Mouse (Mus musculus) erythroblast, embryonic 14.5 days (primary cell): Measurements from ENCODE around the gene Dnajb13. TPM values are rescaled to one million over a fixed set of nuclear protein-coding genes. Genes with fewer than 3 reads are reported as not detected.
A peak's percentile ranks its signal among the peaks of the same experiment; 100 is the strongest.

Source experiments
- H3K27me3 ChIP-seq: 2 replicates; pipeline ENCODE4 v1.6.1; 2012; ENCODE audit warnings: inconsistent platforms; ENCODE audit not compliant: control insufficient read depth
- H3K36me3 ChIP-seq: 2 replicates; pipeline ENCODE4 v1.6.1; 2012; ENCODE audit warnings: mild to moderate bottlenecking, inconsistent platforms; ENCODE audit not compliant: control insufficient read depth
- H3K4me1 ChIP-seq: 2 replicates; pipeline ENCODE4 v1.6.1; 2012; ENCODE audit warnings: inconsistent platforms; ENCODE audit not compliant: control insufficient read depth
- H3K4me3 ChIP-seq: replicated peaks from 2 replicates; pipeline ENCODE3; 2012; ENCODE audit warnings: moderate library complexity, mild to moderate bottlenecking, inconsistent platforms
- H3K9me3 ChIP-seq: 2 replicates; pipeline ENCODE4 v1.6.1; 2012; ENCODE audit warnings: low read length, inconsistent platforms, mixed read lengths; ENCODE audit not compliant: control insufficient read depth
- GATA1 ChIP-seq: IDR thresholded peaks from 2 replicates; pipeline ENCODE4 v1.6.1; 2012; ENCODE audit warnings: low read length, inconsistent platforms, mixed read lengths
- TAL1 ChIP-seq: IDR thresholded peaks from 3 replicates; pipeline ENCODE4 v1.6.1; 2012; ENCODE audit warnings: low read length, inconsistent platforms, mixed read lengths
- polyA plus RNA-seq: library from polyadenylated mRNA; stranded (reverse); fragments of >175 nt; gene quantifications from 2 replicates; pipeline ENCODE4 v1.2.3, GENCODE M21; 2012

The Dnajb13 gene
- polyA plus RNA-seq, 1 experiment: not detected

DNA sequence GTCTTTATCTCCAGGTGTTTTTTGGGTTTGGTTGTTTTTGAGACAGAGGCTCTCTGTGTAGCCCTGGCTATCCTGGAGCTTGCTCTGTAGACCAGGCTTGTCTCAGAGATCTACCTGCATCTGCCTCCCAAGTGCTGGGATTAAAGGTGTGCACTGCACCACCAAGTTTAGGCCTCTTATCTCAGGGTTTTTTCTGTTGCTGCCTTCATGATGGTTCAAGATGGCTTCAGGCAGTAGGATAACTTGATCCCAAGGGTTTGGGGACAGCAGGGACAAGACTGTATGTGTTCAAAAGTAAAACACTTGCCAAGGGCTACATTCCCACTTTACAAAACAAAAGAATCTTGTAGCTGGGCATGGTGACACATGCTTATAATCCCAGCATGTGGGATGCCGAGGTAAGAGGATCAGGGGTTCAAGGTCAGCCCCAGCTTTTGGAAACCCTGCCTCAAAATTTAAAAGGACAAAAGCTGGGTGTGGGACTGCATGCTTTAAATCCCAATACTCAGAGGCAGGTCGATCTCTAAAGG, 12.9 kb downstream of the Dnajb13 start:
- Histone ChIP-seq H3K4me1 (peaks cover 91% of the 10 kb centered on the region), H3K9me3 (no peaks in the 10 kb centered on the region), H3K36me3 (peaks cover 43% of the 10 kb centered on the region), H3K4me3 (no peak overlapping the region), H3K27me3 (no peaks in the 10 kb centered on the region; the same call in 1 of the 2 replicates)
- no peak for TF ChIP-seq TAL1
- no peak for TF ChIP-seq GATA1

DNA sequence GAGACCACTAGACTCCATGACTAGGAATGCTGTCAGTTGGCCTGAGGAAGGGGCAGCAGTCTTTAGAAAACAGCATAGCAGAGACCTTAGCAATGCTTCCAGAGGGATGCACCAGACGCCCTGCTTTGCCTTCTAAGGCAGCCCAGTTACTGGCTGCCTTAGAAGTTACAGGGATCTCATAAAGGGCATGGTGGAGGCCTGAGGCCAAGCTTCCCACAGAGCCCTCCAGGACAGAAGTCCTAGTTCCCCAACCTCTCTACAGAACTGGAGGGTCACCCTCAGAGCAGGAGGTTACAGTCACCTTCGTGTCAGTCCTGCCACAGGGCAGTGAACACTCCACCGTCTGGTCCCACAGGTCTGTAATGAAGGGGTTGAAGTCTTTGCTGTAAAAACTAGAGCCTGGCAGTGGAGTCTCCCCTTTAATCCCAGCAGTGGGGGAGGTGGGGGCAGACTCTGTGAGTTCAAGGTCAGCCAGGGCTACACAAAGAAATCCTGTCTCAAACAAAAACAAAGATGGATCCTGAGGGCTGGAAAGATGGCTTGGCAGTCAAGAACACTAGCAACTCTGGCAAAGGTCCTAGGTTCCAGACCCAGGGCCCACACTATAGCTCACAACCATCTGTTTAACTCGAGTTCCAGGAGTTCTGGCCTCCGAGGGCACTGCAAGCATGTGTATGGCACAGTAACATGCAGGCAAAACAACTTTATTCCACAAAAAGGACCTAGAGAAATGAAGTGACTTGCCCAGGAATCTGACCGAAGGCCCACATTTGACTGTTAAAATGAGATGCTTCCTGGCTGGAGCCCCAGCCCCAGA, 13.5 kb downstream of the Dnajb13 start:
- Histone ChIP-seq H3K4me1 (peaks cover 93% of the 10 kb centered on the region), H3K4me3 (no peak overlapping the region), H3K9me3 (no peaks in the 10 kb centered on the region), H3K27me3 (no peaks in the 10 kb centered on the region; the same call in 1 of the 2 replicates), H3K36me3 (peaks cover 50% of the 10 kb centered on the region)
- TF ChIP-seq TAL1 (no peak), GATA1 (no peak)

- H3K36me3 ChIP-seq: peaks cover 58% of the 10 kb centered on the region
- TF ChIP-seq TAL1: no peak
- TF ChIP-seq GATA1: no peak
- peaks cover 95% of the 10 kb centered on the region for H3K4me1 ChIP-seq
- H3K27me3 ChIP-seq: no peaks in the 10 kb centered on the region; the same call in 1 of the 2 replicates
- no peaks in the 10 kb centered on the region for H3K9me3 ChIP-seq
- no peak overlapping the region for H3K4me3 ChIP-seq
Measured at GRCm38 (mm10) chr7:100500276-100500977, 14.3 kb downstream of the Dnajb13 start.

GRCm38 (mm10) chr7:100499465-100499864, 15.3 kb downstream of the Dnajb13 start:
- no peak overlapping the region for H3K4me3 ChIP-seq
- H3K27me3 ChIP-seq: no peaks in the 10 kb centered on the region; the same call in 1 of the 2 replicates
- peaks cover 96% of the 10 kb centered on the region for H3K4me1 ChIP-seq
- H3K9me3 ChIP-seq: no peaks in the 10 kb centered on the region
- TF ChIP-seq TAL1 (no peak), GATA1 (no peak)
- peaks cover 67% of the 10 kb centered on the region for H3K36me3 ChIP-seq

GRCm38 (mm10) chr7:100497982-100498381, 16.8 kb downstream of the Dnajb13 start:
- Histone ChIP-seq H3K4me3 (peak overlapping the region; percentile 68), H3K9me3 (no peaks in the 10 kb centered on the region), H3K36me3 (peaks cover 81% of the 10 kb centered on the region), H3K4me1 (peaks cover 82% of the 10 kb centered on the region), H3K27me3 (no peaks in the 10 kb centered on the region; the same call in 1 of the 2 replicates)
- TF ChIP-seq TAL1 (no peak), GATA1 (no peak)

- H3K9me3 ChIP-seq: no peaks in the 10 kb centered on the region
- TF ChIP-seq TAL1 (no peak), GATA1 (no peak)
- H3K4me1 ChIP-seq: peaks cover 82% of the 10 kb centered on the region
- peak overlapping the region; percentile 68 for H3K4me3 ChIP-seq
- H3K36me3 ChIP-seq: peaks cover 81% of the 10 kb centered on the region
- no peaks in the 10 kb centered on the region; the same call in 1 of the 2 replicates for H3K27me3 ChIP-seq
Measured at GRCm38 (mm10) chr7:100497402-100497801, 17.4 kb downstream of the Dnajb13 start.

DNA sequence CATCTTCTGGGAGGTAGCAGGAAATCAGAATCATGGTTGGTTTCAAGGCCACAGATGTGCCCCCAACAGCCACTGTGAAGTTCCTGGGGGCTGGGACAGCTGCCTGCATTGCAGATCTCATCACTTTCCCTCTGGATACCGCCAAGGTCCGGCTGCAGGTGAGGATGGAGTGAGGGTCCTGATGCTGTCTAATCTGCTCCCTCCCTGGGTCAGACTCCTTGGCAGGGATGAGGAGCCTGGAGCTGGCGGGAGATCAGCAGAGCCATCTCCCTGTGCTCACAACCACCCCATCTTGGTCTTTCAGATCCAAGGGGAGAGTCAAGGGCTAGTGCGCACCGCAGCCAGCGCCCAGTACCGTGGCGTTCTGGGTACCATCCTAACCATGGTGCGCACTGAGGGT, 18.0 kb downstream of the Dnajb13 start:
- H3K9me3 ChIP-seq: no peaks in the 10 kb centered on the region
- peak overlapping the region; percentile 68 for H3K4me3 ChIP-seq
- H3K36me3 ChIP-seq: peaks cover 81% of the 10 kb centered on the region
- no peaks in the 10 kb centered on the region; the same call in 1 of the 2 replicates for H3K27me3 ChIP-seq
- no peak for TF ChIP-seq TAL1
- TF ChIP-seq GATA1: no peak
- peaks cover 83% of the 10 kb centered on the region for H3K4me1 ChIP-seq

- H3K4me1 ChIP-seq: peaks cover 81% of the 10 kb centered on the region
- H3K27me3 ChIP-seq: no peaks in the 10 kb centered on the region; the same call in 1 of the 2 replicates
- TF ChIP-seq TAL1 (no peak), GATA1 (no peak)
- no peaks in the 10 kb centered on the region for H3K9me3 ChIP-seq
- peaks cover 81% of the 10 kb centered on the region for H3K36me3 ChIP-seq
- peak overlapping the region; percentile 68 for H3K4me3 ChIP-seq
Measured at GRCm38 (mm10) chr7:100496371-100496770, 18.4 kb downstream of the Dnajb13 start.

- TF ChIP-seq GATA1 (no peak), TAL1 (no peak)
- H3K27me3 ChIP-seq: no peaks in the 10 kb centered on the region; the same call in 1 of the 2 replicates
- H3K36me3 ChIP-seq: peaks cover 76% of the 10 kb centered on the region
- H3K4me1 ChIP-seq: peaks cover 76% of the 10 kb centered on the region
- peak overlapping the region; percentile 68 for H3K4me3 ChIP-seq
- no peaks in the 10 kb centered on the region for H3K9me3 ChIP-seq
Measured at GRCm38 (mm10) chr7:100495581-100496251, 19.0 kb downstream of the Dnajb13 start.
